Mouse (Mus musculus): Measurements from ENCODE around the gene Pde4d.
"Not testable (repeated sequence)": the region's sequence is repeated elsewhere in the genome, so short reads cannot be mapped to it uniquely, and the experiment has no call there.

The Pde4d gene

GRCm38 (mm10) chr13:109891910-109892265, 1442.1 kb downstream of the Pde4d start:
- DNase-seq (ENCODE audit: low spot score): no peak

GRCm38 (mm10) chr13:109899442-109900428, 1450.0 kb downstream of the Pde4d start:
- DNase-seq (ENCODE audit: low spot score): no peak

GRCm38 (mm10) chr13:109901811-109902210, 1452.1 kb downstream of the Pde4d start:
- DNase-seq (ENCODE audit: low spot score): no peak

- DNase-seq (ENCODE audit: low spot score): not testable (repeated sequence)
Measured at GRCm38 (mm10) chr13:109902460-109902854, 1452.7 kb downstream of the Pde4d start.

- DNase-seq (ENCODE audit: low spot score): peak; percentile 26
Measured at GRCm38 (mm10) chr13:109902855-109903763, 1453.4 kb downstream of the Pde4d start.

GRCm38 (mm10) chr13:109903764-109904510, 1454.2 kb downstream of the Pde4d start:
- DNase-seq (ENCODE audit: low spot score): no peak

- no peak for DNase-seq (ENCODE audit: low spot score)
Measured at GRCm38 (mm10) chr13:109906342-109906888, 1456.7 kb downstream of the Pde4d start.

- DNase-seq (ENCODE audit: low spot score): peak; percentile 67
Measured at GRCm38 (mm10) chr13:109907634-109908033, 1457.9 kb downstream of the Pde4d start.

GRCm38 (mm10) chr13:109908386-109908785, 1458.6 kb downstream of the Pde4d start:
- DNase-seq (ENCODE audit: low spot score): no peak

- no peak for DNase-seq (ENCODE audit: low spot score)
Measured at GRCm38 (mm10) chr13:109909111-109909510, 1459.4 kb downstream of the Pde4d start.

- DNase-seq (ENCODE audit: low spot score): no peak
Measured at GRCm38 (mm10) chr13:109910915-109911314, 1461.2 kb downstream of the Pde4d start.

GRCm38 (mm10) chr13:109912635-109913034, 1462.9 kb downstream of the Pde4d start:
- no peak for DNase-seq (ENCODE audit: low spot score)

- no peak for DNase-seq (ENCODE audit: low spot score)
Measured at GRCm38 (mm10) chr13:109914246-109914645, 1464.5 kb downstream of the Pde4d start.

- no peak for DNase-seq (ENCODE audit: low spot score)
Measured at GRCm38 (mm10) chr13:109914846-109915245, 1465.1 kb downstream of the Pde4d start.

- DNase-seq (ENCODE audit: low spot score): no peak
Measured at GRCm38 (mm10) chr13:109915501-109915900, 1465.8 kb downstream of the Pde4d start.

GRCm38 (mm10) chr13:109915964-109916363, 1466.2 kb downstream of the Pde4d start:
- no peak for DNase-seq (ENCODE audit: low spot score)

- DNase-seq (ENCODE audit: low spot score): no peak
Measured at GRCm38 (mm10) chr13:109917551-109917950, 1467.8 kb downstream of the Pde4d start.

GRCm38 (mm10) chr13:109918631-109919030, 1468.9 kb downstream of the Pde4d start:
- no peak for DNase-seq (ENCODE audit: low spot score)

- no peak for DNase-seq (ENCODE audit: low spot score)
Measured at GRCm38 (mm10) chr13:109920256-109920655, 1470.5 kb downstream of the Pde4d start.

GRCm38 (mm10) chr13:109921336-109922038, 1471.7 kb downstream of the Pde4d start:
- DNase-seq (ENCODE audit: low spot score): no peak

GRCm38 (mm10) chr13:109922228-109922627, 1472.5 kb downstream of the Pde4d start:
- peak; percentile 59 for DNase-seq (ENCODE audit: low spot score)

Measured in left cerebral cortex, adult 11 months (tissue).